Mouse (Mus musculus): ENCODE results near the gene Vmn1r71. TPM values are rescaled to one million over a fixed set of nuclear protein-coding genes. Genes with fewer than 3 reads are reported as not detected.
"Not testable (repeated sequence)": the region's sequence is repeated elsewhere in the genome, so short reads cannot be mapped to it uniquely, and the experiment has no call there.

Gene Vmn1r71
- not detected in 2 replicates for polyA plus RNA-seq (2016; fragmentation: Nextera tagmentation; extraction: Ambion mirVana)

GRCm38 (mm10) chr7:10754264-10754663 lies at the start of gene Vmn1r71:
TSS of gene Vmn1r71 (minus strand) at chr7:10754364.
- Histone ChIP-seq H3K27me3 (no peaks in the 10 kb centered on the region), H3K4me2 (replicated peaks) (no peak within 1 kb of the TSS), H3K4me3 (no peak within 1 kb of the TSS), H3K9me3 (replicated peaks) (peaks cover 28% of the 10 kb centered on the region), H3K4me1 (no peaks in the 10 kb centered on the region), H3K36me3 (no peaks in the 10 kb centered on the region), H3K9ac (no peak within 1 kb of the TSS), H3K27ac (no peak within 1 kb of the TSS)
- ATAC-seq (ENCODE audit: low FRiP score): no peak

DNA sequence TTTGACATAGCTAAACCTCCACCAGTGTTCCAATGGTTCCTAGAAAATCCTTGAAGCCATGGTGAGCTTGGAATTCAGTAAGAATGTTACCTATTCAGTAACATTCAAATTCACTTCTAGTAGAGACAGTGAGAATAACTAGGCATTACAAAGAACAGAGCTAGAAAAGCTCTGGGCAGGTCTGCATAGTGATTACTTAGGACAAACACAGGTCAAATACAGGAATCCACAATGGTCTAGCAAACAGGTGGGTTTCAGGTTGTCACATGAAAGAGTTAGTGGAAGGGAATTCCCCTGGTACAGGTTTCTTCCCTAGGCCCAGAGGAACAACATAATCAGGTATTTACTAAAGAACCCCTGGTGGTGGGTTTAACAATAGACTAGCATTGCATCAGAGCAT lies 3.4 kb upstream of the Vmn1r71 start:
- not testable (repeated sequence) for H3K36me3 ChIP-seq; H3K4me2 ChIP-seq (replicated peaks); H3K27me3 ChIP-seq; H3K4me1 ChIP-seq; H3K27ac ChIP-seq; H3K4me3 ChIP-seq; H3K9ac ChIP-seq; ATAC-seq (ENCODE audit: low FRiP score)
- H3K9me3 ChIP-seq (replicated peaks): peaks cover 31% of the 10 kb centered on the region

Other genes with a start within 250 kb of the Vmn1r71 start
- not detected in 2 replicates for gene Vmn1r68, start 195.9 kb downstream of the Vmn1r71 start, polyA plus RNA-seq (2016; fragmentation: Nextera tagmentation; extraction: Ambion mirVana)
- not detected in 2 replicates for gene Vmn1r69, start 140.7 kb downstream of the Vmn1r71 start, polyA plus RNA-seq (2016; fragmentation: Nextera tagmentation; extraction: Ambion mirVana)
- not detected in 2 replicates for gene Vmn1r70, start 122.8 kb downstream of the Vmn1r71 start, polyA plus RNA-seq (2016; fragmentation: Nextera tagmentation; extraction: Ambion mirVana)
- not detected in 2 replicates for gene Nlrp4b, start 66.6 kb downstream of the Vmn1r71 start, polyA plus RNA-seq (2016; fragmentation: Nextera tagmentation; extraction: Ambion mirVana)
- gene Zscan4b, start 150.7 kb upstream of the Vmn1r71 start, polyA plus RNA-seq (2016; fragmentation: Nextera tagmentation; extraction: Ambion mirVana): not detected in 2 replicates

Measured in hindbrain, embryonic 12.5 days (tissue).